Mouse (Mus musculus) heart, embryonic 15.5 days (tissue): ENCODE data around the gene Nlgn1. TPM values are rescaled to one million over a fixed set of nuclear protein-coding genes. Genes with fewer than 3 reads are reported as not detected.

Experiments used
- ATAC-seq: fragments of 200-750 bp; cut with Nextera tagmentation; replicated peaks from 2 replicates; pipeline ENCODE4 v1.8.0; 2017; ENCODE audit warnings: low read depth, moderate TSS enrichment; ENCODE audit not compliant: insufficient number of reproducible peaks, insufficient read depth, low FRiP score
- H3K27ac ChIP-seq: fragments of 300-500 bp; sonication (generic); 2 replicates; pipeline ENCODE4 v1.5.1; 2015; ENCODE audit warnings: mild to moderate bottlenecking, inconsistent platforms
- H3K27me3 ChIP-seq: fragments of 300-500 bp; sonication (generic); 2 replicates; pipeline ENCODE4 v1.6.1; 2015; ENCODE audit warnings: inconsistent platforms
- H3K36me3 ChIP-seq: fragments of 300-500 bp; sonication (generic); 2 replicates; pipeline ENCODE4 v1.6.1; 2015; ENCODE audit warnings: mild to moderate bottlenecking, inconsistent platforms
- H3K4me1 ChIP-seq: fragments of 300-500 bp; sonication (generic); replicated peaks from 2 replicates; pipeline ENCODE4 v1.6.1; 2015; ENCODE audit warnings: inconsistent platforms
- H3K4me2 ChIP-seq: fragments of 300-500 bp; sonication (generic); 2 replicates; pipeline ENCODE4 v1.6.1; 2015; ENCODE audit warnings: inconsistent platforms, mild to moderate bottlenecking, moderate library complexity
- H3K4me3 ChIP-seq: fragments of 300-500 bp; sonication (generic); 2 replicates; pipeline ENCODE4 v1.5.1; 2015; ENCODE audit warnings: mild to moderate bottlenecking, inconsistent platforms
- H3K9ac ChIP-seq: fragments of 300-500 bp; sonication (generic); 2 replicates; pipeline ENCODE4 v1.6.1; 2015; ENCODE audit warnings: mild to moderate bottlenecking, inconsistent platforms
- H3K9me3 ChIP-seq: fragments of 300-500 bp; sonication (generic); replicated peaks from 2 replicates; pipeline ENCODE4 v1.6.1; 2016; ENCODE audit warnings: inconsistent platforms
- WGBS: fragments of 180-500 bp; shearing (Covaris S2); methylation state at CpG from one replicate; pipeline ENCODE4 v1.1.7; 2015; ENCODE audit warnings: mixed read lengths; 5-methylcytosine and 5-hydroxymethylcytosine counted together
- polyA plus RNA-seq: library from polyadenylated mRNA; unstranded; fragments of >200 nt; fragmentation: Nextera tagmentation; extraction: Ambion mirVana; gene quantifications from 2 replicates; pipeline ENCODE4 v1.2.1, GENCODE M21; 2015

The Nlgn1 gene
- polyA plus RNA-seq, 1 experiment from 2014 or later = 0.21 TPM

DNA sequence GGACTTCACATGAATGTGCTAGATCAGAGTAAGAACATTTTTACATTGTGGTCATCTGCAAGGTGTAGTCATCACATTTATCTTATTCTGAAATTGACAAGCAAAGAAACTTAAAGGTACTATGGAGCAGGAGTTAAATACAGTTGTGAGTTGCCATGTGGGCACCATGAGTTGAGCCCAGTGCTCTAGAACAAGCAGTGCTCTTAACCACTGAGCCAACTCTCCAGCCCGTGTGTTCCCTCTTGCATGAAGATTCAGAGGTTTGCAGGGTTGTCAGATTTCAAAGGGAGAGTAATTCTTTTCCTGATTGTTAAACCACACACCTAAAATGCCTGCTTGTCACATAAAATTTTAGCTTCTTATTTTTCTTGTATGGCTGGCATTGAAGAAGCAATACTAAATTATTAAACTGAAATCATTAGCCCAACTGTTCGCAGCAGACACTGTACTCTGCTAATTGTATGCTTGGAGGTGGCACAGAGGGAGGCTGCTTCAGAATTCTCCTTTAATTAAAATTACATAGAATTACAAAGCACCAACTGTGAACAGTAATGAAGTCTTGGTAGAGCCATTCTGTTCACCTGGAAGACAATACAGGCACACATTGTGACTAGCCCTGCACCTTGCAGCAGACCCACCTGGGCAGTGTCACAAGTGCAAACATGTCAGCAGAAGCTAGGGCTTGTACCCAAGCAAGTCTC, 417.7 kb downstream of the Nlgn1 start:
- H3K4me2 ChIP-seq = no peak overlapping the region
- H3K27ac ChIP-seq = no peak overlapping the region
- H3K9me3 ChIP-seq = no peaks in the 10 kb centered on the region
- H3K4me3 ChIP-seq = no peak overlapping the region
- WGBS = 71% methylated on average over 2 of the region's 2 CpGs
- H3K27me3 ChIP-seq = no peaks in the 10 kb centered on the region
- no peak overlapping the region for H3K9ac ChIP-seq
- ATAC-seq = no peak
- H3K4me1 ChIP-seq = no peaks in the 10 kb centered on the region
- H3K36me3 ChIP-seq = no peaks in the 10 kb centered on the region

DNA sequence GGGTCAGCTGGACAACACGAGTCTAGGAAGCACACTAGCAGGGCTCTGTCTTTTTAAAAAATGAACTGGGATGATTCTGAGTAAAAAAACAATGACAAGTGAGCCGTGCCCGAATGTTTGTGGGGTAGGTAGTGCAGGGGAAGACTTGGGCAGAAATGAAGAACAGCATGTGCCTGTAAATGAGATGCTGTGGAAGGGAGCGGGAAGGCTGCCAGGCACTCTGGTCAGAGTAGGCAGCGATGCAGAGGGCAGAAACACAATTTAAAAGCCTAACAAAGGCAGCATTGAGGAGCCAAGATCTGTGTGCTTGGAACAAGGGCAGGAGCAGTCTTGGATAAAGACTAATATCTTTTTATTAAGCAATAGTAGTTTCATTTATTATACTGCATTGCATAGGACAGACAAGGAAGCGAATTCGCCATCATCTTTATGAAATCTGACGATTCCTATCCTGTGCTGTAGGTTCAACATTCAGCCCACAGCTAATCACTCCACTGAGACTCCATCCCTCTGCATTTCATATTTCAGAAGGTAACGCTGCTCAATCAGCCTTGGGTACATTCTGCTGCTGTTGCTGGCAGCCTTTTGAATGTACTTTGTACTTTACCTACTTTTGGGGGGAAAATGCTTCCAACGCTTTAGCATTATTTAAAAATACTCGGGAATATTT, 429.0 kb downstream of the Nlgn1 start:
- Histone ChIP-seq H3K9me3 (0 out of 2 replicates have a peak, but pooled peaks cover 5% of the 10 kb centered on the region), H3K27ac (no peak overlapping the region), H3K9ac (no peak overlapping the region), H3K4me1 (no peaks in the 10 kb centered on the region), H3K36me3 (no peaks in the 10 kb centered on the region), H3K4me3 (no peak overlapping the region), H3K27me3 (no peaks in the 10 kb centered on the region), H3K4me2 (no peak overlapping the region)
- 76% methylated on average over 11 of the region's 11 CpGs for WGBS
- no peak for ATAC-seq

DNA sequence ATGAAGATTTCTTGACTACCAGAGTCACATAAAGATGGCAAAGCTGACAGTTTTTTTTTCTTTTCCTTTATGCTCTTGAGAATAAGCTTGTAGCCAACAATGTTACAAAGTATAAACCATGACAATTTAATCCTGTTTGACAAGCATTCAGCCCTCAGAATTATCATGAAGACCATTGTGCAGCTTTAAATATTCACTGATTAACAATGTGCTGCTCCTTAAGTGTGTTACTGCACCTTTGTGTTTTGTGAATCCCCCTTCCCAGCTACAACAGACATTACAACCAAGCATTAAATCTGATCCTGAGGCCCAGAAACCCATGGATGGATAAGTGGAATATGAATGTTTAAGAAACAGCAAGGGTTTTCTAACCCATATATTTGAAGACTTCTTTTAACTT, 434.8 kb downstream of the Nlgn1 start:
- Histone ChIP-seq H3K36me3 (no peaks in the 10 kb centered on the region), H3K4me3 (no peak overlapping the region), H3K27me3 (no peaks in the 10 kb centered on the region), H3K4me1 (no peaks in the 10 kb centered on the region), H3K4me2 (no peak overlapping the region), H3K9me3 (0 out of 2 replicates have a peak, but pooled peaks cover 5% of the 10 kb centered on the region), H3K9ac (no peak overlapping the region), H3K27ac (no peak overlapping the region)
- ATAC-seq = no peak

DNA sequence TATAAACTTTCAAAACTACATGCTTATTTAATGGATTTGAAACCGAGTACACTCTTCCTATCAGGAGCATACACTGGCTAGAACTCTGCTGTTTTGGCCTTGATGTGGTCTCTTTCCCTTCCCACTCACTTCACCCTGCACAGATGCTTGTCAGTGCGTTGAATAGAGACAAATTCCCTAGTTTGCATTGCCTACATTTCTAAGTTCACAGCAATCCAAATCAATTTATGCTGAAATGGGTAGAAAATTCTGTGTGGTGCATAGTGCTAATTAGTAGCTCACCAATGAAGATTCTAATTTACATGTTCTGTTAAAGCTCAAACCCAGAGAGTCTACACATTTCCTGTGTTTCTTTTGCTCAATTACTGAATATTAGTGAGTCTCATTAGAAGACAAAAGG, 447.5 kb downstream of the Nlgn1 start:
- ATAC-seq = no peak
- WGBS = 58% methylated on average over 2 of the region's 2 CpGs
- Histone ChIP-seq H3K9me3 (no peaks in the 10 kb centered on the region), H3K36me3 (no peaks in the 10 kb centered on the region), H3K27me3 (no peaks in the 10 kb centered on the region), H3K4me2 (no peak overlapping the region), H3K27ac (no peak overlapping the region), H3K9ac (no peak overlapping the region), H3K4me3 (no peak overlapping the region), H3K4me1 (no peaks in the 10 kb centered on the region)

DNA sequence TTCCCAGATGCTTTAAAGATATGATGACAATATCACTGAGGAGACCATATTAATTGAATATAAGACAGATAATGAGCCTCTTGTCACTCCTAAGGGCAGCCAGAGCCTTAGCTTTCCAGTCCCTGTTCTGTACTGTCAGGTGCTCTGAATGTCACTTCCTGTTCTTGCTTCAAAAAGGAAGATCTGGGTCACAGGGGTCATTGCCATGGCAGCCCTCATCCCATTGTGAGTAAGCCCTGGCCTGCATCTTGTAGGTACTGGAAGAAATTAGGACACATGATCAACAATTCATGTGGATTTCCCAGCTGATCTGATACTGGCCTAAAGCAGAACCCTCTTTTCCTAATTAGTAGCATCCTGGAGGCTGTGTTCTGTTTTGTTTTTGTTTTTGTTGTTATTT, 463.1 kb downstream of the Nlgn1 start:
- no peak for ATAC-seq
- Histone ChIP-seq H3K4me2 (no peak overlapping the region), H3K27ac (no peak overlapping the region), H3K27me3 (no peaks in the 10 kb centered on the region), H3K36me3 (no peaks in the 10 kb centered on the region), H3K4me1 (no peaks in the 10 kb centered on the region), H3K9me3 (no peaks in the 10 kb centered on the region), H3K4me3 (no peak overlapping the region), H3K9ac (no peak overlapping the region)

DNA sequence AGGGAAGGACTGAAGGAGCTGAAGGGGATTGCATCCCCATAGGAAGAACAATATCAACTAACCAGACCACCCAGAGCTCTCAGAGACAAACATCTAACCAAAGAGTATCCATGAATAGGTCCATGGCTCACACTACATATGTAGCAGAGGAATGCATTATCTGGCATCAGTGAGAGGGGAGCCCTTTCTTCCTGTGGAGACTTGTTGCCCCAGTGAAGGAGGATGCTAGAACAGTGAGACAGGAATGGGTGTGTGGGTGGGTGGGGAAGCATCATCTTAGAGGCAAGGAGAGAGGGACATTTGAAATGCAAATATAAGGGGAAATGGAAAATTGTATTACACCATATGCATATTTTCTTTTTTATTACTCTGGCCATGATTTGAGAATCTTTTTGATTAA, 473.9 kb downstream of the Nlgn1 start:
- no peak overlapping the region for H3K27ac ChIP-seq
- no peak overlapping the region for H3K4me3 ChIP-seq
- ATAC-seq = no peak
- no peaks in the 10 kb centered on the region for H3K9me3 ChIP-seq
- no peak overlapping the region for H3K4me2 ChIP-seq
- no peaks in the 10 kb centered on the region for H3K27me3 ChIP-seq
- no peaks in the 10 kb centered on the region for H3K4me1 ChIP-seq
- H3K9ac ChIP-seq = no peak overlapping the region
- no peaks in the 10 kb centered on the region for H3K36me3 ChIP-seq

DNA sequence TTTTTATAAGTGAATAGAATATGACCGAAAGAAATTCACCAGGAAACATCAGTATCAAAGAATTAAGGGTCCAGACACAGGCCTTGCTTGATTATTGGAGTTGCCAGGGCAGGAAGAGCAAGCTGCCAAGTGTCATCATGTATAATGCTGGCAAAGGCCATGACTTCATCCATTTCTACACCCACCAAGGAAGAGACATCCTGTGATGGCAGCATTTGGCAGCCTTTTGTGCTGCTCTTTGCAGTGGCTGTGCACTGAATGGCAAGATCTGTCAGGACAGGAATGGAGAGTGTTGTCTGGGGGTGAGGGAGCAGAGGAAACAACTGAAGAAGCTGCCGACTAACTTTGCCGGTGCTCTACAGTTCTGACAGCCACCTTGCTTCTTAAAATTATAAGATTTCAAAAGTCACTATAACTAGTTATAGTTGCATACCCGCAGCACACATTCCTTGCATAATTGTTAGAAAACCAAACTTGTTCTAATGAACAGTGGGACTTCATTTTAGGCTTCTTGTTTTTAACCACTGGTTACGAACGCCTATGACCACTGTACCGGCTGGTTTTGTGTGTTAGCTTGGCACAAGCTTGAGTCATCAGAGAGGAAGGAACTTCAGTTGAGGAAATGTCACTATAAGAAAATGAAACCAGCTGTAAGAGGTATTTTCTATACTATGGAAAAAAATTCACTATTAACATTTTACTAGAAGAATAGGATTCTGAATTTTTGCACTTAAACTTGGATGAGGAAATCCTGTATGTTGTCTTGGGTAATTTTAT, 487.4 kb downstream of the Nlgn1 start:
- H3K27ac ChIP-seq = no peak overlapping the region
- no peaks in the 10 kb centered on the region for H3K4me1 ChIP-seq
- no peak overlapping the region for H3K4me3 ChIP-seq
- H3K9ac ChIP-seq = no peak overlapping the region
- ATAC-seq = no peak
- H3K4me2 ChIP-seq = no peak overlapping the region
- WGBS = 80% methylated on average over 7 of the region's 7 CpGs
- no peaks in the 10 kb centered on the region for H3K27me3 ChIP-seq
- no peaks in the 10 kb centered on the region for H3K9me3 ChIP-seq
- H3K36me3 ChIP-seq = no peaks in the 10 kb centered on the region

DNA sequence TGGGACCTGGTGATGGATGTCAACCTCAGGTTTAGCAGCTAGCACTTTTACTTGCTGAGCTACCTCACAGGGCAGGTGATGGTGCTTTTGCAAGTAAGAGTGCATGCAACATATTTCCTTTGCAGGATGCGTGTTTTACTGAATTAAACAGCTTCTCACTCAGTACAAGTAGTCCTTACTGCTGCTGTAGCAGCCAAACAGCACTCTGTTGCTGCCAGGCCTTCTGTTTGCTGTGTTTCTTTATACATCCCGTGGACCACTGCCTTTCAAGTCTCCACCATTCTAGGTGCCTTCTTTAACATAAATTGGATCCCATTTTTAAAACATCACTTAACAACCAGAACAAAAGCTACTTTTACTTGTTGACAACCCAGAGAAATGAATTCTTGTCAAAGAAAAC, 502.0 kb downstream of the Nlgn1 start:
- no peak for ATAC-seq
- Histone ChIP-seq H3K4me3 (no peak overlapping the region), H3K36me3 (no peaks in the 10 kb centered on the region), H3K9me3 (no peaks in the 10 kb centered on the region), H3K4me1 (no peaks in the 10 kb centered on the region), H3K4me2 (no peak overlapping the region), H3K27ac (no peak overlapping the region), H3K9ac (no peak overlapping the region), H3K27me3 (no peaks in the 10 kb centered on the region)
- 71% methylated on average over 2 of the region's 2 CpGs for WGBS

DNA sequence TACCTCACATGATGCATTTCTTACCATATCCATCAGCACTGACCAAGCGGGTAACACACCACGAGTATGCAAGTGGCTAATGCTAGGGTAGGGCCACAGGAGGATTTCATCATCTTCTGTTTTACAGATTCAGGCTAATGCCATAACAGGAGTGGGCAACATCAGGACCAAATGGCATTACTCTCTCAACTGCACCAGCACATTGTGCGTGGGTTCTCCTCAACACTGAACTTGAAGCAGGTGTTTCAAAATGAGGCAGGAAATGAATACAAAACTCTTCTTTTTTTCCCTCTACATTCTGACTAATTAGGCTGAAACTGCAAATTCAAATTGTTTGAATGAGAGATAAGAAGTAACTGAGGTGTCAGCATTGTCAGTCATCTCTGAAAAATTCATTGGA, 518.9 kb downstream of the Nlgn1 start:
- no peak overlapping the region for H3K4me3 ChIP-seq
- no peaks in the 10 kb centered on the region for H3K27me3 ChIP-seq
- H3K36me3 ChIP-seq = no peaks in the 10 kb centered on the region
- H3K4me2 ChIP-seq = no peak overlapping the region
- no peak for ATAC-seq
- H3K9me3 ChIP-seq = no peaks in the 10 kb centered on the region
- WGBS = 87% methylated on average over 3 of the region's 3 CpGs
- H3K27ac ChIP-seq = no peak overlapping the region
- H3K9ac ChIP-seq = no peak overlapping the region
- no peaks in the 10 kb centered on the region for H3K4me1 ChIP-seq

DNA sequence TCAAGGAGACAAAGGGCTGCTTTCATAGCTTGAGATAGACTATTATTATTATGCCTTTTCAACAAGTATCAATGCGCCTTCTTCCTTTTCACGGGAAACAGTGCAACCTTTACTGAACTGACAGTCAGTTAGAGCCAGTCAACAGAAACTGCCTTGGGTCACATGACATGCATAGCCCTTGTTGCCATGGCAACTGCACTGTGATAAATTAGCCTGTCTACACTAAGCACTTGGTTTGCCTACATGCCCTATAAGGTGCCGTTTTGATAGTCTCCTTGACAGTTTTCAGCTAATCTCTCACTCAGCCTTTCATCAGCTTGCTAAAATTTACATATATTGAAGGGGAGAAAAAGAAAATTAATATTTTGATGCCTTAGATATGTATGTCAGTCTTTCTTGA, 524.7 kb downstream of the Nlgn1 start:
- whole genome bisulfite sequencing = 53% methylated on average over 3 of the region's 3 CpGs
- H3K4me2 ChIP-seq = no peak overlapping the region
- H3K27ac ChIP-seq = no peak overlapping the region
- no peak overlapping the region for H3K9ac ChIP-seq
- no peak for ATAC-seq
- H3K36me3 ChIP-seq = no peaks in the 10 kb centered on the region
- no peaks in the 10 kb centered on the region for H3K9me3 ChIP-seq
- no peaks in the 10 kb centered on the region for H3K27me3 ChIP-seq
- H3K4me1 ChIP-seq = no peaks in the 10 kb centered on the region
- no peak overlapping the region for H3K4me3 ChIP-seq

DNA sequence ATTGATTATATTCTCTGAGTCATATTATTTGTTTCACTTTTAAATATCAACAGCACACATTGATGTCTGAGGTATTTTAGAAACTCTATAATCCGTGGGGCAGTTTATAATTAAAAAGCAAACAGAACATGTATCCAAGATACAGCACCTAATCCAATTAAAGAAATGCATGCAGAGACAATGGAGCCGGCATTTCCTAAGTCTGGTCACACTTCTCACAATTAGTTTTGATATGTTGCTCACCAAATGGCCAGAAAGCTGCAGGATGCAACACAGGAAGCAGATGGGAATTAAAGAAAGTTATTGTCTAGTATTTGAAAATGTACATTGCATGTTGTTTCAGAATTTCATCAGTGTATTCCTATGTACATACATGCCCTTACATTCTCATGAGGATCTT, 550.6 kb downstream of the Nlgn1 start:
- H3K9ac ChIP-seq = no peak overlapping the region
- WGBS = 76% methylated on average over 2 of the region's 2 CpGs
- no peaks in the 10 kb centered on the region for H3K36me3 ChIP-seq
- H3K27ac ChIP-seq = no peak overlapping the region
- no peaks in the 10 kb centered on the region for H3K27me3 ChIP-seq
- H3K4me3 ChIP-seq = no peak overlapping the region
- H3K4me2 ChIP-seq = no peak overlapping the region
- H3K9me3 ChIP-seq = no peaks in the 10 kb centered on the region
- no peaks in the 10 kb centered on the region for H3K4me1 ChIP-seq
- ATAC-seq = no peak
